Mouse (Mus musculus): ENCODE data around the gene Gm20696. TPM values are rescaled to one million over a fixed set of nuclear protein-coding genes. Genes with fewer than 3 reads are reported as not detected.
A peak's percentile ranks its signal among the peaks of the same experiment; 100 is the strongest.

Gene Gm20696
- polyA plus RNA-seq, 1 experiment = 0.24 TPM

GRCm38 (mm10) chr6:99263886-99264185 lies 402.8 kb downstream of the Gm20696 start:
- 37% methylated on average over 2 of the region's 2 CpGs for WGBS
- DNase-seq (ENCODE audit: low read depth, low spot score) = no peak

DNA sequence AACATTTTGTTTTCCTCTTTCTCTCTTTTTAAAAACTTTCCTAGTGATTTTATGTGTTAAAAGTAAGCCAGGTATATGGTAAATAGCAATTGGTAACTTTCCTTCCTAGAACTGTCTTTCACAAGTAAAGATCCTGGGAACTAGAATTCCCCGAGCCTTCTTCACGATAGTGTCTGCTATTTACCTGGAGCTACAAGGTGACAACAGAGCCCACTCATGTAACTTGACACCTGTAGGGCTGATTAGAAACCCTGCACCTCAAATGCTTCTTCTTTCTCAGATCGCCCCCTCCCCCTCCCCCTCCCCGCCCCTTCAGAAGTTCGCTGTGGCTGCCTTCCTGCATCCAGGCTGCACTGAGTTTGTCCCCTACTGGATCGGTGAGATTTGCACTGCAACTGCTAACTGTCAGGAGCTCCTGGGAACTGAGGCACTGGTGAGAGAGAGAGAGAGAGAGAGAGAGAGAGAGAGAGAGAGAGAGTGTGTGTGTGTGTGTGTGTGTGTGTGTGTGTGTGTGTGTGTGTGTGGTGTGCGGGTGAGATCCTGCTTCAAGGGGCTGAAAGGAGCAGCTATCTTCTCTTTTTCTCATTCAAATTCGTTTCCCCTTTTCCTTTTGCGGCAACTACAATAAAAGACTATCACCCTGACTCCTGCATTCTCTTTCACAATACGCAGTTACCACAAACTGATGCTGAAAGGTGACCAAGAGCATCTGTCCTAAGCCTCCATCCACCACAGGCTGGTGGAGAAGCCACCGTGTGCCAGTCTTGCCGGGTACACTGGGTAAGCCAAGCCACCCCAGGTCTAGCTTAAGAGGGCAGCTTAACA lies 403.3 kb downstream of the Gm20696 start:
- no peak for DNase-seq (ENCODE audit: low read depth, low spot score)
- 45% methylated on average over 12 of the region's 12 CpGs for WGBS

DNA sequence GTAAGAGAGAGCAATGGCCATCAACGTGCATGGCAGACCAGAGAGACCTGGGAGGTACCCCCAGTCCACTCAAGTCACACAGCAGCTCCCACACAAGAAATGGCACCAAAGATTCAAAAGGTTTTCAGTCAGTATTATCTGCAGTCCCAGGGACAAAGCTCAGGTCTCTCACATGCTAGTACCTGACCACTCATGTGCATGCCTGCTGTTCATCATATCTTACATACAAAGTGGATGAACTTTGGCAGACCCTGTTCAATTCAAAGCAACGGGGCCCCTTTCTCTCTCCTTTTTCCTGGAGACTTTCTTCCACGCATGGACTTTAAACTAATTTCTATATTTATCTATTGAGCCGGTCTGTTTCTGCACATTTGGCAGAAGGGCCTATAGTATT lies 404.9 kb downstream of the Gm20696 start:
- no peak for DNase-seq (ENCODE audit: low read depth, low spot score)
- 61% methylated on average over 4 of the region's 4 CpGs for WGBS

DNA sequence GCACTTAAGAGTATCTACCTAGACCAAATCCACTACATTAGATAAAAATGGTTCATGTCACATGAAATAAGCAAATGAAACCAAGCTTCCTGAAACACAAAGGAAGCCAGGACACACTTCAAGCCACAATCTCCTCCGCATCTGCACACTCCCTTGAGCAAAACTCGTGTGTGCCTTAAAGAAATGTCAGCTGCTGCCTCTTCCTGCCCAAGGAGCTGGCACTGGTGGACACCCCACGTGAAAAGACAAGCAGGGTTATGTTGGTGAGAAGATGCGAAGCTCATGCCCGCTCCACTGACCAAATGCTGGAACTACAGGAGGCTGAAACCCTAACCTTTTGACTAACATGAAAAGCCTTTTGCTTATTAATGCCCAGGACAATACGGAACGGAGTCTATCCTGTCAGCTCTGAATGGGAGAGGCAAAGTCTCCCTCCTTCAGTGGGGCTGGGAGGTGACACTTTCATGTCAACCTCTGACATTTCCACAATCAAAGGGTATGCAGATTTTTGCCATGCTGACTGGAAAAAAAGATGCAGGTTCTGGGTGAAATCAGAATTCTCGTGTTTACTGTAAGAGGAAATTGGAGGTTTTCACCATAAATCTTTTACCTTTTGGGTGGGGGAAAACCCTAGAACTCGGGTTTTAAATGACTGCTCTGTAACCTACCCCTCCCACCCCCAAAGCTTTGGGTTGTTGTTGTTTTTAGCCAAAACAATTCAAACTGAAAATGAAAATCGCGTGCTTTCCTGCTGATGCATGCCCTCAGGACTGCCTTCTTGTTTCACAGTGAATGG lies 405.5 kb downstream of the Gm20696 start:
- WGBS = 71% methylated on average over 11 of the region's 11 CpGs

DNA sequence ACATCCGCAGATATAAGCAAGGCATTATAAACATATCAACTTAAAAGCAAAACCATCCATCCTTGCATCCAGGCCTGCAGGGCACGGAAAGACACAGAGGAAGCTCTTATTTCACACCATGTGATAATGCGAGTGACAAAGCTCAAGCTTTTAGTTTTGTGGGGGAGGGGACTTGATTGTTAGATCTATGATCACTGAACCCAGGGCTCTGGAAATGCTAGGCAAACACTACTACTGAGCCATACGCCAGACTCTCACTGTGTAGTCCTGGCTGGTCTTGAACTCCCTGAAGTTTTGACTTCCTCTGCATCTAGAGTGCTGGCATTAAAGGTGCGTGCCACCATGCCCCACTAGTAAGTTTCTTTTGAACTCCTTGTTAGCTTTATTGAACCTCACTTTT lies 408.3 kb downstream of the Gm20696 start:
- no peak for DNase-seq (ENCODE audit: low read depth, low spot score)
- WGBS = 88% methylated on average over 5 of the region's 5 CpGs

More for the DNA sequence above, 405.5 kb downstream of the Gm20696 start:
- DNase-seq (ENCODE audit: low read depth, low spot score) = no peak

GRCm38 (mm10) chr6:99257676-99258075 lies 408.9 kb downstream of the Gm20696 start:
- 81% methylated on average over 2 of the region's 2 CpGs for WGBS

DNA sequence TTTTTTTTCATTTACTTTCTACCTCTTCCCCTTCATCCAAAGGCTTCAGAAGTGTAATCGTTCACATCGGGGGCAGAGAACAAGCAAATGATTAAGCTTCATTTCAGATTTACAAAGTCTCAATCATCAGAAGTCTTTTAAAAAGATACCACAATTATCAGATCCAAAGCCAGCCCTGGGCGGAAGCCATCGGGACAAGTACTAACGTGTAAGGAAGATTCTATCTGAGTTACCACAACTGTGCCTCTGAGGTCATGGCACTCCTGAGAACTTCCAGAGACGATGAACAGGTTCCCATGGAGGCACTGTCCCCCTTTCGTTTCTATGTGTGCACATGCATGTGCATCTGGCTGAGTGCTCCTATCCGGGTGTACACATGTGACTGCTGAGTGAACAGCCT lies 413.3 kb downstream of the Gm20696 start:
- WGBS = 81% methylated on average over 8 of the region's 8 CpGs
- DNase-seq (ENCODE audit: low read depth, low spot score) = no peak

More at GRCm38 (mm10) chr6:99257676-99258075, 408.9 kb downstream of the Gm20696 start:
- DNase-seq (ENCODE audit: low read depth, low spot score) = no peak

- 50% methylated on average over 5 of the region's 5 CpGs for WGBS
These were observed 413.8 kb downstream of the Gm20696 start for GRCm38 (mm10) chr6:99252816-99253215.

DNA sequence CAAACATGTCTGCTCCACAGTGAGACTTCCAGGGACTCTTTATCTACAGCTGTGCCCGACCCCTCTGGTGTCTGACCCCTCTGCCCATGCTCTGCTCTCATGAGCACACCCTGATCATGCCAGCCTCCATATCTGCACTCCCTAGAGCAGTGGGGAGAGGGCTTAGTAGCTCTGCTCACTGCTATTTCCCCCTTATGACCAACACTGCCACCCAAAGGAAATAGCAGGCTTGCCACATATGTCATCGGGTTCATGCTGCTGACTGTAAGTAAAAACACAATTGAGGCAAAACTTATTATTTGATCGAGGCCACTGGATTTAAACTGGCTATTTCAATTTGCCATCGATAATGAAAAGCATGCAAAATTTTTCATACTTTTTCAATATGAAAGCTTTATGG lies 414.7 kb downstream of the Gm20696 start:
- 93% methylated on average over 4 of the region's 4 CpGs for WGBS
- DNase-seq (ENCODE audit: low read depth, low spot score) = no peak

More at GRCm38 (mm10) chr6:99252816-99253215, 413.8 kb downstream of the Gm20696 start:
- DNase-seq (ENCODE audit: low read depth, low spot score) = no peak

GRCm38 (mm10) chr6:99251222-99251621 lies 415.4 kb downstream of the Gm20696 start:
- DNase-seq (ENCODE audit: low read depth, low spot score) = no peak
- 93% methylated on average over 3 of the region's 3 CpGs for WGBS

- 77% methylated on average over 5 of the region's 5 CpGs for WGBS
- DNase-seq (ENCODE audit: low read depth, low spot score) = no peak
These were observed 417.0 kb downstream of the Gm20696 start for GRCm38 (mm10) chr6:99249496-99250030.

- no peak for DNase-seq (ENCODE audit: low read depth, low spot score)
- 64% methylated on average over 8 of the region's 8 CpGs for WGBS
These were observed 418.2 kb downstream of the Gm20696 start for GRCm38 (mm10) chr6:99248396-99248795.

- WGBS = 92% methylated on average over 10 of the region's 10 CpGs
- no peak for DNase-seq (ENCODE audit: low read depth, low spot score)
These were observed 424.8 kb downstream of the Gm20696 start for GRCm38 (mm10) chr6:99241625-99242395.

- DNase-seq (ENCODE audit: low read depth, low spot score) = no peak
These were observed 425.8 kb downstream of the Gm20696 start for GRCm38 (mm10) chr6:99240764-99241163.

DNA sequence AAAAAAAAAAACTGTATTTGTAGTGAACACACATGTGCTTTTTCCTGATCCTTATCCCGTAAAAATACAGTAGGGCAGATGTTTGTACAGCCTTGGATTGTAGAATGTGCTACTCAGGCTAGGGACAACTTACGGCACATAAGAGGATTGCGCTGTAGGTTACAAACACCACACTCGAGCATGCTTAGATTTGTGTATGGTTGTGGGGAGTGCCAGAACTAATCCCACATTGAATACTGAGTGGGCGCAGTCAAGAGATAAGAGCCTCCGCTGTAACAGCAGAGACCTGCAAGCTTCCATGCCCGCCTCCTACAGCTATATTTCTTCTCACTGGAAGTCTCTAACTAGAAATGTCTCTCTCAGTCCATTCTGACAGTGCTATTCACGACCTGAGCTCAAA lies 431.0 kb downstream of the Gm20696 start:
- no peak for DNase-seq (ENCODE audit: low read depth, low spot score)
- 81% methylated on average over 8 of the region's 8 CpGs for WGBS

DNA sequence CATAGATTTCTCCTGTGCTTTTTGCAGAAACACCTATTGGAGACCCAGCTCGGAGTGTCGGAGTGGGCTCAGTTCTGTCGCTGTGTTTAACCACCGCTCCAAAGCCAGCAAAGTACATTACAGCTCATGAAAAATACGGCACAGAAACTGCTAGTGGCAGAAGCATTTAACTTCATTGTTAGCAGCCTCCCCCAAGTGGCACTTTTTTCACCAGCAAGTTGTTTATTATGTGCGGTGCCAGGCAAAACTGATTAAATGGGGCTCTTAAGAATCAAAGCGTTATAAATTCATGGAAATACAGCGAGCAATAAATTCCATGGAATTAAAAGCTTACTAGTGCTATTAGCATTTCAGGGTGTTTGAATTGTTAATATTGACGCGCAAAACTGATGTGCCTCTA lies 433.2 kb downstream of the Gm20696 start:
- no peak for DNase-seq (ENCODE audit: low read depth, low spot score)
- 90% methylated on average over 10 of the region's 10 CpGs for WGBS

- DNase-seq (ENCODE audit: low read depth, low spot score) = no peak
- 88% methylated on average over 6 of the region's 6 CpGs for WGBS
These were observed 438.2 kb downstream of the Gm20696 start for GRCm38 (mm10) chr6:99228336-99228870.

GRCm38 (mm10) chr6:99221147-99221546 lies 445.4 kb downstream of the Gm20696 start:
- 37% methylated on average over 5 of the region's 5 CpGs for WGBS

GRCm38 (mm10) chr6:99220472-99220871 lies 446.1 kb downstream of the Gm20696 start:
- 94% methylated on average over 3 of the region's 3 CpGs for WGBS

More at GRCm38 (mm10) chr6:99221147-99221546, 445.4 kb downstream of the Gm20696 start:
- peak; percentile 73 for DNase-seq (ENCODE audit: low read depth, low spot score)

GRCm38 (mm10) chr6:99217846-99218245 lies 448.8 kb downstream of the Gm20696 start:
- DNase-seq (ENCODE audit: low read depth, low spot score) = peak; percentile 53
- WGBS = 22% methylated on average over 2 of the region's 2 CpGs

More at GRCm38 (mm10) chr6:99220472-99220871, 446.1 kb downstream of the Gm20696 start:
- no peak for DNase-seq (ENCODE audit: low read depth, low spot score)
